Mouse (Mus musculus): Measurements from ENCODE around the gene Sfrp5. TPM values are rescaled to one million over a fixed set of nuclear protein-coding genes. Genes with fewer than 3 reads are reported as not detected.

Sfrp5 gene
- total RNA-seq, 2 experiments from 2014 or later = not detected

DNA sequence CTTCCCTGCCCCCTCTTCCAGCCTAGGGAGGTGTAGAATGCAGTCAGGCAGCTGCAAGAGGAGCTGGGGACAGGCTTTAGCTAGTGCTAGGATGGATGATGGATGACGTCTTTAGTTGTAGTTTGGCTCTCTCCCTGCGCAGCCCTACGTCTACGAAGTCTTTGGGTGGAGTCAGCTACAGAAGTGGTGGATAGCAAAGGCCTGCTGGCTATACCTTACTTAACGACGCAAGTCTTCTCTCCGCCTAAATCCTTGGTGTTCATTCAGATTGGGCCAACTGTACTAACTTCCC lies 53.5 kb downstream of the Sfrp5 start:
- ATAC-seq (ENCODE audit: poor library complexity, severe bottlenecking) = 0 out of 2 replicates have a peak, but pooled peaks have one; percentile 2

Other genes starting within 250 kb of the Sfrp5 start
- 18.5 and 24.7 TPM in 2 replicates for gene Mms19, start 221.1 kb downstream of the Sfrp5 start, total RNA-seq (2015)
- 21.7 and 33.8 TPM in 2 replicates for gene Mms19, start 221.1 kb downstream of the Sfrp5 start, total RNA-seq (2017)
- 15.1 and 17.0 TPM in 2 replicates for gene Ubtd1, start 220.5 kb downstream of the Sfrp5 start, total RNA-seq (2015)
- 11.9 and 12.2 TPM in 2 replicates for gene Ubtd1, start 220.5 kb downstream of the Sfrp5 start, total RNA-seq (2017)
- gene Ankrd2, start 166.3 kb downstream of the Sfrp5 start, total RNA-seq (2015) = not detected in 2 replicates
- not detected in 2 replicates for gene Ankrd2, start 166.3 kb downstream of the Sfrp5 start, total RNA-seq (2017)
- gene Hoga1, start 156.6 kb downstream of the Sfrp5 start, total RNA-seq (2015) = not detected in 2 replicates
- gene Hoga1, start 156.6 kb downstream of the Sfrp5 start, total RNA-seq (2017) = 0.20 and 1.2 TPM in 2 replicates
- not detected in 2 replicates for gene 4933411K16Rik, start 150.0 kb downstream of the Sfrp5 start, total RNA-seq (2015)
- gene 4933411K16Rik, start 150.0 kb downstream of the Sfrp5 start, total RNA-seq (2017) = not detected in 2 replicates
- 0.36 TPM in 1 of 2 replicates, not detected in the other for gene Morn4, start 115.9 kb downstream of the Sfrp5 start, total RNA-seq (2015)
- 0.07 TPM in 1 of 2 replicates, not detected in the other for gene Morn4, start 115.9 kb downstream of the Sfrp5 start, total RNA-seq (2017)
- gene Pi4k2a, start 111.8 kb downstream of the Sfrp5 start, total RNA-seq (2015) = 12.0 and 12.2 TPM in 2 replicates
- gene Pi4k2a, start 111.8 kb downstream of the Sfrp5 start, total RNA-seq (2017) = 9.9 and 10.7 TPM in 2 replicates
- gene Avpi1, start 73.2 kb downstream of the Sfrp5 start, total RNA-seq (2015) = 1.1 and 1.7 TPM in 2 replicates
- gene Avpi1, start 73.2 kb downstream of the Sfrp5 start, total RNA-seq (2017) = 2.9 and 6.2 TPM in 2 replicates
- 5.7 and 6.7 TPM in 2 replicates for gene Marveld1, start 54.9 kb downstream of the Sfrp5 start, total RNA-seq (2015)
- 7.9 and 9.4 TPM in 2 replicates for gene Marveld1, start 54.9 kb downstream of the Sfrp5 start, total RNA-seq (2017)
- gene Zfyve27, start 38.3 kb downstream of the Sfrp5 start, total RNA-seq (2015) = 7.9 and 13.1 TPM in 2 replicates
- 21.3 and 26.3 TPM in 2 replicates for gene Zfyve27, start 38.3 kb downstream of the Sfrp5 start, total RNA-seq (2017)
- gene Golga7b, start 45.3 kb upstream of the Sfrp5 start, total RNA-seq (2015) = not detected in 2 replicates
- not detected in 2 replicates for gene Golga7b, start 45.3 kb upstream of the Sfrp5 start, total RNA-seq (2017)
- gene Crtac1, start 229.5 kb upstream of the Sfrp5 start, total RNA-seq (2015) = 1.2 and 2.6 TPM in 2 replicates
- not detected in 2 replicates for gene Crtac1, start 229.5 kb upstream of the Sfrp5 start, total RNA-seq (2017)